Mouse (Mus musculus): ENCODE measurements at regions not wholly inside any gene's neighbourhood (a gene's known extent, or its start where the extent isn't known, plus 50 kb on each side); places are given as distances from the start of the nearest gene placed in this dataset.

- WGBS: 76% methylated on average over 5 of the region's 5 CpGs
- no peak for TF ChIP-seq CTCF (IDR thresholded peaks at IDR 0.05)
- no peak for TF ChIP-seq EP300 (IDR thresholded peaks at IDR 0.05)
- H3K9me3 ChIP-seq (ENCODE audit: low read length): no peaks in the 10 kb centered on the region
- ATAC-seq (no peak), DNase-seq (ENCODE audit: low spot score) (no peak)
- no peak overlapping the region for H3K9ac ChIP-seq (replicated peaks; ENCODE audit: low read depth)
- H3K36me3 ChIP-seq (ENCODE audit: insufficient read depth, low read length): no peaks in the 10 kb centered on the region
- H3K4me1 ChIP-seq (ENCODE audit: insufficient read depth, low read depth, low read length): no peaks in the 10 kb centered on the region
- H3K27me3 ChIP-seq (replicated peaks; ENCODE audit: insufficient read depth, low read length): no peaks in the 10 kb centered on the region
- no peak overlapping the region for H3K4me2 ChIP-seq (replicated peaks; ENCODE audit: low read depth, low read length)
- no peak overlapping the region for H3K4me3 ChIP-seq (ENCODE audit: low read depth, low read length)
- no peak overlapping the region for H3K27ac ChIP-seq (ENCODE audit: low read length)
Observed at GRCm38 (mm10) chr4:131415453-131415852, 422.6 kb downstream of the Ptpru start.

DNA sequence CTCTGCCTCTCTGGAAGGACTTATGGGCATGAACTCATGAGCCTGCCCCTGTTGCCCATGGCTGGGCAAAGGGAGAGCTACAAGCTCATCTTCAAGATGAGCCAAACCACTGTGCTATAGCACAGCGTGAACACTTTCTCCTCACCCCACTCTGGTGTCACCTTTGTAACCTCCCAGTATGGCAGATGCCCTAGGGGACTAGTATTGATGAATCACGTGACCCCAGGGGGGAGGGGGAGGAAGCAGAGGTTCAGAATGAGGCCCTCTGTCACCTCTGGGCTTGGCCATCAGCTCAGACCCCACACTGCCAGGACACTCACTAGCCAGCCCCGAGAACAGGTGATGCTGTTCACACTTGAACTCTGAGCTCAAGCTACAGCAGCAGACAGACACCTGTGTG, 421.9 kb downstream of the Ptpru start:
- H3K9me3 ChIP-seq (ENCODE audit: low read length): no peaks in the 10 kb centered on the region
- H3K27me3 ChIP-seq (replicated peaks; ENCODE audit: insufficient read depth, low read length): no peaks in the 10 kb centered on the region
- H3K4me2 ChIP-seq (replicated peaks; ENCODE audit: low read depth, low read length): no peak overlapping the region
- no peak overlapping the region for H3K9ac ChIP-seq (replicated peaks; ENCODE audit: low read depth)
- no peaks in the 10 kb centered on the region for H3K4me1 ChIP-seq (ENCODE audit: insufficient read depth, low read depth, low read length)
- H3K27ac ChIP-seq (ENCODE audit: low read length): no peak overlapping the region
- H3K36me3 ChIP-seq (ENCODE audit: insufficient read depth, low read length): no peaks in the 10 kb centered on the region
- no peak for TF ChIP-seq CTCF (IDR thresholded peaks at IDR 0.05)
- TF ChIP-seq EP300 (IDR thresholded peaks at IDR 0.05): no peak
- H3K4me3 ChIP-seq (ENCODE audit: low read depth, low read length): no peak overlapping the region
- ATAC-seq: no peak
- 37% methylated on average over 3 of the region's 3 CpGs for WGBS
- no peak for DNase-seq (ENCODE audit: low spot score)

- no peaks in the 10 kb centered on the region for H3K36me3 ChIP-seq (ENCODE audit: insufficient read depth, low read length)
- ATAC-seq: no peak
- no peak for DNase-seq (ENCODE audit: low spot score)
- no peak overlapping the region for H3K4me3 ChIP-seq (ENCODE audit: low read depth, low read length)
- TF ChIP-seq EP300 (IDR thresholded peaks at IDR 0.05) (no peak), CTCF (IDR thresholded peaks at IDR 0.05) (no peak)
- H3K27me3 ChIP-seq (replicated peaks; ENCODE audit: insufficient read depth, low read length): no peaks in the 10 kb centered on the region
- H3K9me3 ChIP-seq (ENCODE audit: low read length): no peaks in the 10 kb centered on the region
- H3K4me1 ChIP-seq (ENCODE audit: insufficient read depth, low read depth, low read length): no peaks in the 10 kb centered on the region
- H3K4me2 ChIP-seq (replicated peaks; ENCODE audit: low read depth, low read length): no peak overlapping the region
- WGBS: 70% methylated on average over 14 of the region's 14 CpGs
- no peak overlapping the region for H3K9ac ChIP-seq (replicated peaks; ENCODE audit: low read depth)
- H3K27ac ChIP-seq (ENCODE audit: low read length): no peak overlapping the region
Observed at GRCm38 (mm10) chr4:131417159-131417748, 420.8 kb downstream of the Ptpru start.

DNA sequence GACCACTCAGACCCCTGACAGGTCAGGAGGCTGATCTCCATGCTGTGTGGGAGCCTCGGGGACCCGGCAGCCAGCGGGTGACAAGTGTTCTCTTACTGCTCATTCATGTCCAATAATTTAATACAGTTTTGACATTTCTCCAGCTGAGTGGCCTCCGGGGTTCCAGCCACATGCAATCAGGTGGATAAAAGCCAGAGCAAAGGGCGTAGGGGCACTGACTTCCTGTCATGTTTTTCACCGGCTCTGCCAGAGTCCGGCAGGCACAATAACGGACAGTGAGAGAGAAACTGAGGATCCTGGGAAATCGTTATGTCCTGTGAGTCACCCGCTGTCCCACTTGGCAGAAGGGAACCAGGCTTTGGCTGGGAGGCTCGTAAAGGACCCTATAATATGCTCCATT, 412.8 kb downstream of the Ptpru start:
- Histone ChIP-seq H3K4me3 (ENCODE audit: low read depth, low read length) (no peak overlapping the region), H3K9ac (replicated peaks; ENCODE audit: low read depth) (no peak overlapping the region), H3K4me2 (replicated peaks; ENCODE audit: low read depth, low read length) (no peak overlapping the region), H3K27ac (ENCODE audit: low read length) (no peak overlapping the region), H3K36me3 (ENCODE audit: insufficient read depth, low read length) (no peaks in the 10 kb centered on the region), H3K4me1 (ENCODE audit: insufficient read depth, low read depth, low read length) (no peaks in the 10 kb centered on the region), H3K9me3 (ENCODE audit: low read length) (no peaks in the 10 kb centered on the region), H3K27me3 (replicated peaks; ENCODE audit: insufficient read depth, low read length) (no peaks in the 10 kb centered on the region)
- no peak for ATAC-seq
- TF ChIP-seq EP300 (IDR thresholded peaks at IDR 0.05) (no peak), CTCF (IDR thresholded peaks at IDR 0.05) (no peak)
- 43% methylated on average over 11 of the region's 11 CpGs for WGBS
- DNase-seq (ENCODE audit: low spot score): no peak

GRCm38 (mm10) chr4:131427871-131428270, 410.2 kb downstream of the Ptpru start:
- no peak overlapping the region for H3K4me2 ChIP-seq (replicated peaks; ENCODE audit: low read depth, low read length)
- 94% methylated on average over 7 of the region's 7 CpGs for WGBS

DNA sequence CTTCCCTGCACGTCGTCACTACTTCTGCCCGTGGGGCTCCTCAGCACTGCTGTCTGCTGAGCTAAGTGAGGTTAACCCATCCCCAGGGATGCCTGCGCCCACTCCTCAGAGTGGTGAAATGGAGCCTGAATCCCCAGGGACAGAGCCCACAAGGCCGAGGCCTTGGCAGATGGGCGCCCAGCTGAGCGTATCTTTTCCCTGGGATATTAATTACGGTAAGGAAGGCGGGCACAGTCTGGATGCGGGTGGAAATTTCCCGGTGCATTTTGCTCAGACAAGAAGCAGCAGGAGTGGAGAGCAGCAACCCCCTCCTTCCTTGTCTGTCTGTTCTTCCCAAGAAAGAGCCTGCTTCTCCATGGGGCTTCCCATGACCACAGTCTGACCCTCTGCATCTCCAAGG, 408.7 kb downstream of the Ptpru start:
- TF ChIP-seq CTCF (IDR thresholded peaks at IDR 0.05) (no peak), EP300 (IDR thresholded peaks at IDR 0.05) (no peak)
- Histone ChIP-seq H3K27ac (ENCODE audit: low read length) (no peak overlapping the region), H3K9ac (replicated peaks; ENCODE audit: low read depth) (no peak overlapping the region), H3K4me3 (ENCODE audit: low read depth, low read length) (no peak overlapping the region), H3K36me3 (ENCODE audit: insufficient read depth, low read length) (no peaks in the 10 kb centered on the region), H3K9me3 (ENCODE audit: low read length) (no peaks in the 10 kb centered on the region), H3K4me1 (ENCODE audit: insufficient read depth, low read depth, low read length) (no peaks in the 10 kb centered on the region), H3K4me2 (replicated peaks; ENCODE audit: low read depth, low read length) (no peak overlapping the region), H3K27me3 (replicated peaks; ENCODE audit: insufficient read depth, low read length) (no peaks in the 10 kb centered on the region)
- DNase-seq (ENCODE audit: low spot score): no peak
- no peak for ATAC-seq
- 73% methylated on average over 11 of the region's 11 CpGs for WGBS

More at GRCm38 (mm10) chr4:131427871-131428270, 410.2 kb downstream of the Ptpru start:
- TF ChIP-seq CTCF (IDR thresholded peaks at IDR 0.05): no peak
- no peak for TF ChIP-seq EP300 (IDR thresholded peaks at IDR 0.05)
- Histone ChIP-seq H3K27ac (ENCODE audit: low read length) (no peak overlapping the region), H3K27me3 (replicated peaks; ENCODE audit: insufficient read depth, low read length) (no peaks in the 10 kb centered on the region), H3K4me1 (ENCODE audit: insufficient read depth, low read depth, low read length) (no peaks in the 10 kb centered on the region), H3K36me3 (ENCODE audit: insufficient read depth, low read length) (no peaks in the 10 kb centered on the region), H3K4me3 (ENCODE audit: low read depth, low read length) (no peak overlapping the region), H3K9me3 (ENCODE audit: low read length) (no peaks in the 10 kb centered on the region), H3K9ac (replicated peaks; ENCODE audit: low read depth) (no peak overlapping the region)
- ATAC-seq (no peak), DNase-seq (ENCODE audit: low spot score) (no peak)

- no peak overlapping the region for H3K4me2 ChIP-seq (replicated peaks; ENCODE audit: low read depth, low read length)
- no peaks in the 10 kb centered on the region for H3K4me1 ChIP-seq (ENCODE audit: insufficient read depth, low read depth, low read length)
- H3K27ac ChIP-seq (ENCODE audit: low read length): no peak overlapping the region
- no peak for DNase-seq (ENCODE audit: low spot score)
- H3K4me3 ChIP-seq (ENCODE audit: low read depth, low read length): no peak overlapping the region
- no peaks in the 10 kb centered on the region for H3K9me3 ChIP-seq (ENCODE audit: low read length)
- no peak overlapping the region for H3K9ac ChIP-seq (replicated peaks; ENCODE audit: low read depth)
- ATAC-seq: no peak
- no peaks in the 10 kb centered on the region for H3K27me3 ChIP-seq (replicated peaks; ENCODE audit: insufficient read depth, low read length)
- TF ChIP-seq EP300 (IDR thresholded peaks at IDR 0.05) (no peak), CTCF (IDR thresholded peaks at IDR 0.05) (no peak)
- H3K36me3 ChIP-seq (ENCODE audit: insufficient read depth, low read length): no peaks in the 10 kb centered on the region
- WGBS: 74% methylated on average over 1 of the region's 1 CpGs
Observed at GRCm38 (mm10) chr4:131430420-131430819, 407.7 kb downstream of the Ptpru start.
